Mouse (Mus musculus) CH12.LX (cell line): ENCODE results near the gene Arfgap3. TPM values are rescaled to one million over a fixed set of nuclear protein-coding genes. Genes with fewer than 3 reads are reported as not detected.

Experiments used
- DNase-seq: peaks from one replicate; pipeline ENCODE4 v3.0.0-alpha.2; 2013; ENCODE audit errors: extremely low read depth
- H3K27ac ChIP-seq: 2 replicates; pipeline ENCODE4 v1.5.1; 2012; ENCODE audit warnings: low read depth, mild to moderate bottlenecking, control low read depth, moderate library complexity; ENCODE audit not compliant: insufficient read depth
- H3K27me3 ChIP-seq: replicated peaks from 2 replicates; pipeline ENCODE3; 2012; ENCODE audit warnings: inconsistent platforms
- H3K36me3 ChIP-seq, 2 experiments: replicated peaks in 1 of 2; 2 replicates each; pipeline versions ENCODE3 to v1.6.1; 2012; ENCODE audit warnings: inconsistent platforms in 1 of 2, low read length in 1 of 2, mild to moderate bottlenecking in 1 of 2, mixed read lengths in 1 of 2, moderate library complexity in 1 of 2; ENCODE audit not compliant: control insufficient read depth in 1 of 2, insufficient read depth in 1 of 2
- H3K4me1 ChIP-seq, 2 experiments: 2 replicates each; pipeline ENCODE4 v1.6.1; 2012; ENCODE audit warnings: inconsistent platforms in 1 of 2, moderate library complexity in 1 of 2; ENCODE audit not compliant: insufficient read depth in 2 of 2, control insufficient read depth in 1 of 2
- H3K4me2 ChIP-seq: 2 replicates; pipeline ENCODE4 v1.6.1; 2012; ENCODE audit warnings: low read depth, mild to moderate bottlenecking, control low read depth; ENCODE audit not compliant: poor library complexity, insufficient read depth, severe bottlenecking
- H3K4me3 ChIP-seq, 3 experiments: fragments of 150-350 bp in 1 of 3; sonication (generic) in 1 of 3; replicated peaks in 1 of 3; 2 replicates each; pipeline versions ENCODE3 to v1.5.1; 2011 to 2012; ENCODE audit warnings: low read depth in 2 of 3, low read length in 2 of 3, mild to moderate bottlenecking in 2 of 3, moderate library complexity in 2 of 3, control low read depth in 1 of 3, improper control_type of control experiment in 1 of 3, inconsistent platforms in 1 of 3, mixed read lengths in 1 of 3; ENCODE audit not compliant: poor library complexity in 1 of 3
- H3K79me2 ChIP-seq: replicated peaks from 2 replicates; pipeline ENCODE4 v1.6.1; 2012; ENCODE audit warnings: mild to moderate bottlenecking, moderate library complexity; ENCODE audit not compliant: control insufficient read depth, poor library complexity, insufficient read depth, severe bottlenecking; ENCODE audit errors: extremely low read depth
- H3K9ac ChIP-seq: 2 replicates; pipeline ENCODE4 v1.6.1; 2012; ENCODE audit warnings: low read depth, mild to moderate bottlenecking, control low read depth, moderate library complexity; ENCODE audit not compliant: insufficient read depth
- H3K9me3 ChIP-seq: replicated peaks from 2 replicates; pipeline ENCODE3; 2012; ENCODE audit warnings: low read length, inconsistent platforms, mixed read lengths
- CHD1 ChIP-seq: IDR thresholded peaks from 2 replicates; pipeline ENCODE4 v1.6.1; 2012; ENCODE audit warnings: low read depth, low read length, improper control_type of control experiment, inconsistent platforms
- CTCF ChIP-seq, 2 experiments: IDR thresholded peaks in 1 of 2; conservative IDR thresholded peaks in 1 of 2; 2 replicates each; pipeline ENCODE4 v1.5.1; 2011 to 2012; ENCODE audit warnings: low read depth in 2 of 2, low read length in 2 of 2, improper control_type of control experiment in 1 of 2, inconsistent platforms in 1 of 2, mild to moderate bottlenecking in 1 of 2, moderate library complexity in 1 of 2
- ETS1 ChIP-seq: conservative IDR thresholded peaks from 2 replicates; pipeline ENCODE4 v1.6.1; 2012; ENCODE audit warnings: low read depth, mild to moderate bottlenecking, inconsistent platforms, low read length, improper control_type of control experiment, moderate library complexity
- JUN ChIP-seq: IDR thresholded peaks from 2 replicates; pipeline ENCODE4 v1.6.1; 2011; ENCODE audit warnings: low read depth, mild to moderate bottlenecking, low read length, improper control_type of control experiment, moderate library complexity; ENCODE audit not compliant: insufficient read depth
- JUND ChIP-seq: conservative IDR thresholded peaks from 2 replicates; pipeline ENCODE4 v1.6.1; 2011; ENCODE audit warnings: low read depth, low read length, improper control_type of control experiment
- MXI1 ChIP-seq: IDR thresholded peaks from 2 replicates; pipeline ENCODE4 v1.6.1; 2011; ENCODE audit warnings: mild to moderate bottlenecking, low read depth, low read length, improper control_type of control experiment
- POLR2A ChIP-seq: IDR thresholded peaks from 2 replicates; pipeline ENCODE4 v1.6.1; 2011; ENCODE audit warnings: low read depth, mild to moderate bottlenecking, improper control_type of control experiment, low read length
- RAD21 ChIP-seq: IDR thresholded peaks from 2 replicates; pipeline ENCODE4 v1.6.1; 2011; ENCODE audit warnings: low read depth, mild to moderate bottlenecking, low read length, improper control_type of control experiment, moderate library complexity
- RCOR1 ChIP-seq: conservative IDR thresholded peaks from 2 replicates; pipeline ENCODE4 v1.6.1; 2012; ENCODE audit warnings: low read depth, mild to moderate bottlenecking, inconsistent platforms, low read length, improper control_type of control experiment
- SIN3A ChIP-seq: IDR thresholded peaks from 2 replicates; pipeline ENCODE4 v1.6.1; 2012; ENCODE audit warnings: low read length, improper control_type of control experiment, inconsistent platforms
- SMC3 ChIP-seq: IDR thresholded peaks from 2 replicates; pipeline ENCODE4 v1.6.1; 2011; ENCODE audit warnings: low read depth, low read length, improper control_type of control experiment
- ZC3H11A ChIP-seq: IDR thresholded peaks from 2 replicates; pipeline ENCODE4 v1.6.1; 2012; ENCODE audit warnings: low read depth, mild to moderate bottlenecking, inconsistent platforms, low read length, improper control_type of control experiment
- ZNF384 ChIP-seq: IDR thresholded peaks from 2 replicates; pipeline ENCODE4 v1.6.1; 2012; ENCODE audit warnings: low read depth, low read length, improper control_type of control experiment, inconsistent platforms
- dilution Hi-C: fragments of 300-500 bp; cut with MboI; formaldehyde crosslinking; loops from 2 replicates; pipeline ENCODE4 v1.14.3; 2020; ENCODE audit warnings: low sequenced_read_pairs; ENCODE audit not compliant: extremely low pct_unique_long_range_greater_than_20kb, extremely low pct_ligation_motif_present
- in situ Hi-C: fragments of 300-500 bp; cut with MboI; formaldehyde crosslinking; loops from 3 replicates; pipeline ENCODE4 v1.14.3; 2019; ENCODE audit warnings: low sequenced_read_pairs, low pct_ligation_motif_present, low pct_unique_long_range_greater_than_20kb, mixed read lengths
- polyA plus RNA-seq: library from polyadenylated mRNA; unstranded; fragments of >175 nt; gene quantifications from 2 replicates; pipeline ENCODE4 v1.2.1, GENCODE M21; 2012; ENCODE audit warnings: low read depth; ENCODE audit not compliant: insufficient read length
- total RNA-seq, 2 experiments: library from RNA; depleted of rRNA; stranded (reverse); fragments of 300-350 nt in 1 of 2; fragments of >200 nt in 1 of 2; gene quantifications; 2 replicates each; pipeline ENCODE4 v1.2.3; 2012 to 2014

Arfgap3 gene
- total and polyA plus RNA-seq, 3 experiments = 11.0 to 21.7 (median 20.3) TPM

DNA sequence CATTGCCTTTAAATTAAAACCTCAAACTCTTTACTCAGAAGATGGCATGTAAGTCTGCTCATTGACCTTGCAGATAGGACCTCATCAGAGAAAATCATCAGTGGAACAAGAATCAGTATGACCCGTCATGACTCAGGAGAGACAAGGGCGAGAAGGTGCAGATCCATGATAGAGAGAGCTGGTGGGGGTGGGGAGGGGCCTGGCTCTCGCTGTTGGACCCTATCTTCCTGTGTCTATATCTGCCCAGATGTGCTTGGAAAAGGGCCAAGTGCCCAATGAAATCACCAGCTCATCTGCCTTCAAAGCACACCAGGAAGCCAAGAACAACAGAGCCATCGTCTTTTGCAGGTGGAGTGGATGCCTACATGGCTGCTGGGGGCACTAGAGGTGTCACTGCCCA lies 27.1 kb upstream of the Arfgap3 start:
- no peak overlapping the region for H3K9ac ChIP-seq
- in situ Hi-C loops (no loop called here), dilution Hi-C loops (no loop called here)
- no peak for DNase-seq
- no peaks in the 10 kb centered on the region for H3K27me3 ChIP-seq
- TF ChIP-seq ZNF384 (no peak), POLR2A (no peak), SIN3A (no peak), JUND (no peak), ETS1 (no peak)
- H3K4me1 ChIP-seq = peaks cover 0 to 4% of the 10 kb centered on the region in 2 experiments; a peak in 1 of 4 replicates
- H3K79me2 ChIP-seq = no peaks in the 10 kb centered on the region
- no peak overlapping the region for H3K4me2 ChIP-seq
- H3K36me3 ChIP-seq = peaks cover 59 to 85% of the 10 kb centered on the region in 2 experiments
- H3K27ac ChIP-seq = no peak overlapping the region
- H3K4me3 ChIP-seq = no peak overlapping the region
- no peaks in the 10 kb centered on the region for H3K9me3 ChIP-seq

DNA sequence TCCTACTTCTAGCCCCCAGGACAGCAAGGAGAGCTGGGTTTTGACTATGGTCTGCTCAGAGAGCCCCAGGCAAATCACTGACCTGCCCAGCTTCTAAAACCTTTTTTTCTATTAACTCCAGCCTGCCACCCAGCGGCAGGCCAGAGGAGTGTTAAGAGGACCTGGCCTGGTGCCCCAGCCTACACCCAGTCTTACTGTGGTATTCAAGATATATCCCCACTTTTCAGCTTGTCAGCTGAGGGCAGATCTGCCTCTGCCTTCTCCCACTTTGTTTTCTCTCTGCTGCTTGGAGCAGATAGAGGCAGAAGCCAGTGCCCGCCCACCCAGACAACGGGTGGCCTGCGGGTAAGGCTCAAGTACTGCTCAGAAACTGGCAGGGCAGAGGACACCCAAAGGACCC lies 25.1 kb upstream of the Arfgap3 start:
- TF ChIP-seq SMC3 (peak; percentile 70), ZNF384 (peak; percentile 68), CHD1 (no peak), MXI1 (no peak), JUN (no peak), ZC3H11A (peak; percentile 21; the same call in 1 of the 2 replicates), RCOR1 (no peak), RAD21 (peak; percentile 63), CTCF (conservative IDR thresholded peaks at IDR 0.05 in 1 of 2, IDR thresholded peaks at IDR 0.05 in 1 of 2; ENCODE audit: low read depth in 2 of 2, low read length in 2 of 2) (peak; percentile 40 to 74; a peak in 3 of 4 replicates)
- no peak overlapping the region for H3K4me2 ChIP-seq
- no peak overlapping the region for H3K4me3 ChIP-seq
- H3K9ac ChIP-seq = no peak overlapping the region
- peaks cover 44 to 73% of the 10 kb centered on the region in 2 experiments for H3K36me3 ChIP-seq
- dilution Hi-C loops (no loop called here), in situ Hi-C loops (no loop called here)
- no peaks in the 10 kb centered on the region for H3K9me3 ChIP-seq
- DNase-seq = peak; percentile 43
- H3K27ac ChIP-seq = no peak overlapping the region
- peaks cover 0 to 4% of the 10 kb centered on the region in 2 experiments; a peak in 1 of 4 replicates for H3K4me1 ChIP-seq
- no peaks in the 10 kb centered on the region for H3K79me2 ChIP-seq
- H3K27me3 ChIP-seq = no peaks in the 10 kb centered on the region

DNA sequence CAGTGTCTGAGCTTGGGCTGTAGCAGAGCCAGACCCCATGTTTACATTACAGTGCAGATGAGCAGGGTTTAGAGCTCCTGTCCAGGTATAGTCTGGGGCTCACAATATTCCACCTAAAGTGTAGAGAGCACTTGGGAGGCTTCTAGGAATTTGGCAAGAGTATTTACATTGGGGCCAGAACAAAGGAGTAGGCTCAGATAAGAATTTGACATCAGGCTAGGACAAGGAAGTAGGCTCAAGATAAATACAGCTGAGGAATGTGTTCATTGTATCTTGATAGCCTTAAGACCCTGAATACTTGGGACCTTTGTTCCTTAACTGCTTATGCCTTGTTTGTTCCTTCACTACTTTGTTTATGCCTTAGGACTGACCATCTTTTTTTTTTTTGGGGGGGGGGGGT lies 24.0 kb upstream of the Arfgap3 start:
- no peaks in the 10 kb centered on the region for H3K9me3 ChIP-seq
- dilution Hi-C loops (no loop called here), in situ Hi-C loops (no loop called here)
- no peak overlapping the region for H3K4me2 ChIP-seq
- H3K4me1 ChIP-seq = peaks cover 0 to 4% of the 10 kb centered on the region in 2 experiments; a peak in 1 of 4 replicates
- no peaks in the 10 kb centered on the region for H3K27me3 ChIP-seq
- H3K27ac ChIP-seq = no peak overlapping the region
- no peak overlapping the region for H3K9ac ChIP-seq
- no peak overlapping the region for H3K4me3 ChIP-seq
- TF ChIP-seq SIN3A = no peak
- no peak for DNase-seq
- peaks cover 34 to 64% of the 10 kb centered on the region in 2 experiments for H3K36me3 ChIP-seq
- H3K79me2 ChIP-seq = no peaks in the 10 kb centered on the region
